Mouse (Mus musculus) hematopoietic stem cell, adult 5-6 weeks (primary cell): Measurements from ENCODE around the gene 1700029H14Rik. TPM values are rescaled to one million over a fixed set of nuclear protein-coding genes. Genes with fewer than 3 reads are reported as not detected.
A peak's percentile ranks its signal among the peaks of the same experiment; 100 is the strongest.

Experiments used
- ATAC-seq, 2 experiments: fragments of 125-278 bp in 1 of 2; replicated peaks in 1 of 2; 2 replicates each; pipeline ENCODE4 v1.8.0; 2016 to 2017; ENCODE audit warnings: inconsistent platforms in 2 of 2, mild to moderate bottlenecking in 2 of 2, moderate number of reproducible peaks in 2 of 2, low read depth in 1 of 2, moderate TSS enrichment in 1 of 2; ENCODE audit not compliant: low FRiP score in 2 of 2, poor library complexity in 2 of 2, severe bottlenecking in 2 of 2, insufficient read depth in 1 of 2, low TSS enrichment in 1 of 2
- total RNA-seq: library from RNA; stranded (forward); fragments of 172-1452, 232-1000 nt; gene quantifications from 2 replicates; pipeline ENCODE4 v1.2.3, GENCODE M21; 2017

Gene 1700029H14Rik
- total RNA-seq, 1 experiment from 2014 or later, result not detected

GRCm38 (mm10) chr8:13517284-13517781 is 44.9 kb downstream of the 1700029H14Rik start:
- ATAC-seq, result no peak

DNA sequence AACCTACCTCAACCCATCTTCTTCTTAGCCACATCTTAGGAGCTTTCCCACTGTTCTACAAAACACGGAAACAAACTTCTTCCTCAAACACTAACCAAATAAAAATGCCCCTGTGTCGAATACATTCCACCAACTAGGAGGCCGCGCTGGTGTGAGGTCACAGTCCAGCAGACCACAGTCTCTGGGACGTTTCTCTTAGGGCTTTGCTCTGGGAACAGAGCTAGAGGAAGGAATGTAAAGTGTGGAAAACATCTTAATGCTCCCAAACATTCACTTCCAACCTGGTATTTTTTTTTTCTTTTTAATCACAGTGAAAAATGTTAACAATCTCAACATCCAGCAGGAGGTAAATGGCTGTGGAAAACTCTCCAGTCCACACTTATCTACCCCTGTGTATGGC is 45.5 kb downstream of the 1700029H14Rik start:
- no peak for ATAC-seq

GRCm38 (mm10) chr8:13516011-13516442 is 46.2 kb downstream of the 1700029H14Rik start:
- ATAC-seq, result peak; percentile 51 to 68

DNA sequence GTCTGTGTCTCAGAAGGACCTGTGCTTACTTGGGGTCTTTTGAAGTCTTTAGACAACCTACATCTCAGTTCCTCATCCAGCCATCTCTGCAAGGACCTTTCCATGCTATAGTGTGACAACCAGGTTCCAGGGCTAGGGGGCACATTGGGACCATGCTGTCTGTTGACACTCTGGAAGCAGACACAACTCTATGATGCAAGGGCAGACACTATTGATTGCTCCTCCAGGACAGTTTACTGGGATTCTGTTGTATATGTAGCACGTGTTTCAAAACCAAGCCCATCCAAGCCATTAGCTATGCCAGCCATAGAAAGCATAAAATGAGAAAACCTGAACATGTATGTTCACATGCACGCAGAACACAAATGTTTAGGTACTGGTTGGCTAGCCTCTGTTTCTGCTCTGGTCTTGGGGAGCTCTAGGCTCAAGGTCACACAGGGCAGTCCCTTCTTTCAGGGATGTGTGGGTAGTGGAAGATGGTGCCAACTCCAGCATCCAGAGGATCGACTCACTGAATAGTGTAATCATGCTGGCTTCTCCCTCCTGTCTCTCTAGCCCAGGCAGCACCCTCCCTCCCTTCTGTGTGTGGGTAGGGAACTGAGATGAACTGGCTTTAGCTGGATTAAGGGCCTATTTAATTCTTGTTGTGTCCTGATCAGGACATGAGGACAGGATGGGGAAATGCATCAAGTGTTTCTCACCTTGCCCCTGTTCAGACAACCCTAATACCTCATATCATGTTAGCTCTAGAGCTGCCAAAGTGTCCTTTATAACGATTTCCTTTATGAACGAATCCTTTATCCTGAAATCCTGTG is 48.5 kb downstream of the 1700029H14Rik start:
- ATAC-seq, result no peak

DNA sequence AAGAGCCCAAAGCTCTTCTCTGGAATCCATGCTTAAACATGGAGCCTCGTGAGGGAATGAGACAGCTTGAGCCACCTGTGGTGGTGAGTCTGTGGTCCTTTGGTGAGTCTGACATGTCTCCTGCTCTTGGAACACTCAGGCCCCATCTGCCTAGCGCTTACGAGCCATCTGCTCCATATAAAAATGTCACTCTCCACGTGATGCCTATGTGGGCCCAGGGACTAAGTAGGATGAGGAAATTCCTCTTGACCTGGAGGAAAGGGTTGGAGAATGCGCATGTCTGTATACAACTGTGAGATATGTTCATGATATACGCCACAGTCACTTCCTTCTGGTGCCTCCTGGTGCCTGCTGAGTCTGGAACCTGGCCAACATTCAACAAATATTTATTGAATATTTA is 49.6 kb downstream of the 1700029H14Rik start:
- no peak for ATAC-seq

DNA sequence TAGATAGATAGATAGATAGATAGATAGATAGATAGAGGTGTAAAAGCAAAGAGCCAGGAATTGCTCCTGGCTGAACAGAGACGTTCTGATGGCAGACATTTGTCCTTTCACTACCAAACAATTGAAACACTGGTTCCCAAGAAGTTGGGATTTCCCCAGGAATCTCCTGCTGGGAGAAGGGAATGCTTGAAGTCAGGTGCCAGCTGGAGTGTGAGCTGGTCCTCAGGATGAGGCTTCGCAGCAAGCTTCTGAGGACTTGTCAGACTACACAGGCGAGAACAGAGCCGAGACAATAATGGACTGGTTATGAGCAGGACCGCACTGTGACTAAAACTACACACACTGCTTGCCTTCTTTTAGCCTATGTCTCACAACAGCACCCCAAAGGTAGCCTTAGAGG is 50.2 kb downstream of the 1700029H14Rik start:
- no peak for ATAC-seq

DNA sequence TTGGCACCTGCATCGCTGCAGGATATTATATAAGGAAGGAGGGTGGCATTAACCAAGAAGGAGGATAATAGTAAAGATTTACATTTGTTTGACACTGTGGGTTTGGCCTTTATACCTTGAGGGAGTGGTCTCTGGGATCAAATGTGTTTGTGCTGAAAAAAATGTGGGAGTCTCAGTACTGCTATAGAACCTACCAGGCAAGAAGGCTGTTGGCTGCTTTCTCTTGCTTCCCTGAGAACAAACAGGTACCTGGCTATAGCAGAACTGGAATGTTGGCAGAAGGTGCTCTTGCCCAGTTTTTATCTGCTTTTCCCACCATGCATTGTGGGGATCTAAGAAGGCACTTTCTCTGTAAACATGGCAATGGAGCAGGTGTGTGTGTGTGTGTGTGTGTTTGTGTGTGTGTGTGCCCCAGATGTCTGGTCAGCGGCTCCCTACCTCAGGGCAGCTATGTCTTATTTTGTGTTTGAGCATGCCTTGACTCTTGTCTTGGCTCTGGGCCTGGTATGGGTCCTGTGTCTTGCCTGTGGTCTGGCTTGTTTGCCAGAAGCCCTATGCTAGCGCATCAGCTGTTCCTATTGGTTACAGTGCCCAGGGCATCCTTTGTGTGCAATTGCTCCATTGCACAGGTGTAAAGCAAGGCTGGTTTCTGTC is 54.9 kb downstream of the 1700029H14Rik start:
- no peak for ATAC-seq

GRCm38 (mm10) chr8:13506849-13507248 is 55.4 kb downstream of the 1700029H14Rik start:
- ATAC-seq, result peak; percentile 60 to 68

GRCm38 (mm10) chr8:13504894-13505674 is 57.2 kb downstream of the 1700029H14Rik start:
- ATAC-seq, result no peak

GRCm38 (mm10) chr8:13503936-13504606 is 58.2 kb downstream of the 1700029H14Rik start:
- ATAC-seq, result peak; percentile 50 to 57

DNA sequence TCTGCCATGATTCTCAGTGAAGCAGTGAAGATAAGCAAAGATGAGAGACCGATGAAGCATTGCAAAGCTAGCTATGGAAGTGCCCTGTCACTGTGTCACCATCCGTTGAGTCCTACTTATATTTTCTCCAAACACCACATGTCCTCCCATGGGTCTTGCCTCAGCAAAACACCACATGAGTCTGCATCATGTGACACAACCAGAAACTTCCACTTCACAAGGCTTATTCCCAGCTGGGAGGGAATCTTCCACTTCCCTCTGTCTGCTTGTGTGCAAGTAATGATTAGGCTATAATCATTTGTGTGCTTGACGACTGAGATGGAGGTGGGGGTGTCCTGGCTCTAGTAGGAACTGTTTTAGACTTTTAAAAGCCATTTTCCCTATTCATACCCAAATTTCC is 61.0 kb downstream of the 1700029H14Rik start:
- no peak for ATAC-seq

Other genes starting within 250 kb of the 1700029H14Rik start
- gene Tfdp1, start 223.7 kb downstream of the 1700029H14Rik start, total RNA-seq, result 110 and 129 TPM in 2 replicates
- gene Atp4b, start 165.6 kb downstream of the 1700029H14Rik start, total RNA-seq, result not detected in 2 replicates
- not detected in 2 replicates for gene Grk1, start 157.4 kb downstream of the 1700029H14Rik start, total RNA-seq
- gene Tmem255b, start 127.3 kb downstream of the 1700029H14Rik start, total RNA-seq, result not detected in 2 replicates
- gene Gas6, start 68.0 kb downstream of the 1700029H14Rik start, total RNA-seq, result 14.1 and 17.4 TPM in 2 replicates
- gene Rasa3, start 115.1 kb upstream of the 1700029H14Rik start, total RNA-seq, result 104 and 131 TPM in 2 replicates
- not detected in 2 replicates for gene Cfap97d2, start 143.4 kb upstream of the 1700029H14Rik start, total RNA-seq
- gene Cdc16, start 195.2 kb upstream of the 1700029H14Rik start, total RNA-seq, result 52.3 and 64.4 TPM in 2 replicates
- 26.6 and 40.5 TPM in 2 replicates for gene Upf3a, start 223.2 kb upstream of the 1700029H14Rik start, total RNA-seq